In genomic region chr11:32743891-32744290, GRCm38 (mm10) we compare ENCODE assay signal across 20 mouse cellular contexts.
"Had no signal": no experiment of that assay in that cellular context is flagged by ENCODE, and none has a peak within 500 bp of the region (broad histone marks: within the 10 kb centered on the region; RNA-seq: fewer than 3 reads in every experiment).

No protein-coding gene starts in this region.

- H3K4me3 ChIP-seq: kidney, embryonic 15.5 days; limb, embryonic 13.5 days; liver, embryonic 12.5 days; liver, embryonic 15.5 days; lung, embryonic 15.5 days; megakaryocyte, embryonic 14.5 days had no signal

- H3K27me3 ChIP-seq: kidney, embryonic 15.5 days; limb, embryonic 13.5 days; liver, embryonic 12.5 days; liver, embryonic 15.5 days; lung, embryonic 15.5 days; megakaryocyte, embryonic 14.5 days had no signal

- H3K9me3 ChIP-seq: kidney, embryonic 15.5 days; limb, embryonic 13.5 days; liver, embryonic 12.5 days; liver, embryonic 15.5 days; lung, embryonic 15.5 days; megakaryocyte, embryonic 14.5 days had no signal

- DNase-seq: kidney, adult 8-10 months; kidney, postnatal 10 days; kidney, postnatal 36 days; liver; lung, adult 18-20 months; lung, postnatal 10 days; lung, postnatal 36 days; midbrain, embryonic 14.5 days; right cerebral cortex, adult 18-20 months; right cerebral cortex, postnatal 14 days; right cerebral cortex, postnatal 4 days; thymus, adult 2 months; thymus, postnatal 14 days had no signal

- H3K27ac ChIP-seq: kidney, embryonic 15.5 days; limb, embryonic 13.5 days; liver, embryonic 12.5 days; liver, embryonic 15.5 days; lung, embryonic 15.5 days; stomach, postnatal 0 days had no signal

- H3K4me1 ChIP-seq: kidney, embryonic 15.5 days; lung, embryonic 15.5 days had no signal
